Mouse (Mus musculus) neural tube, embryonic 10.5 days (tissue): ENCODE data around the gene Eif2ak4.

Experiments
- DNase-seq: peaks from one replicate; pipeline ENCODE4 v3.0.0-alpha.2; 2017; ENCODE audit warnings: low spot score; ENCODE audit errors: extremely low spot score

Gene Eif2ak4

DNA sequence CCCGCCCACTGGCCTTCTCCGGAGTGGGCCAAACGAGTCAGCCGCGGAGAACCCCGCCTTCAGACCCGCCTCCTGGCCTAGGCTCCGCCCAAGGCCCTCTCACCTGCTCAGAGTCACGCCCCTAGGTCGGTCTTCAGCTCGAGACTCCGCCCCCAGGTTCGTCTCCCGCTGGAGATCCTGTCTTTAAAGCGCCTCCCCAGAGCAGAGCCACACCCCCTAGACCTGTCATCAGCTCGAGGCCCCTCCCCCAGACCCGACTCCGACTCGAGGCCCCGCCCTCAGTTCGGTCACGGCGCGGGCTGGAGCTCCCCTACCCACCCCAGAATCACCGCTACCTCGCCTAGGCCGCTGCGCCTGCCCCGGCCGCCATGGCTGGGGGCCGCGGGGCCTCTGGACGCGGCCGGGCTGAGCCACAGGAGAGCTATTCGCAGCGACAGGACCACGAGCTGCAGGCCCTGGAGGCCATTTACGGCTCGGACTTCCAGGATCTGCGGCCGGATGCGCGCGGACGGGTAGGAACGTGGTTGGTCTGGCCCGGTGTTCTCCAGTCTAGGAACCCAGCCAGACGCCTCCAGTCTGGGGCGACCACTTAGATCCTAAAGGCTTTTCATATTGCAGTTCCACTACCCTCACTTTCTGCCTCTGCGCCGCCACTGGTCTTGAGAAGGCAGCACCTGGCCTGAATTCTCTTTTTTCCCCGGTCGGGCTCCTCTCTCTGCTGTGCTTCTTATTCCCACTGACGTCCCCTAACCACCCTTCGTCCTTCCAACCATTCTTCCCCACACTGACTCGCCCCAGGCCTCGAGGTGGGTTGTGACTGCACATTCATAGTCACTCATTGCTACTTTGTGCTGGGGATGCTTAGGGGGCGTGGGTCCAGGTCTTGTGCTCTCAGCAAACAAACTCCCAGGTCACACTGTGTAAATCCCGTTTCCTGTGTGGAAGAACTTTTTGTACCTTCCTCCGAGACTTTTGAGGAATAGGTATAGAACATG lies at the start of gene Eif2ak4:
TSS of gene Eif2ak4 (plus strand) at position 278 of the 995 bp plus-strand sequence.
- DNase-seq, result peak; percentile 96

DNA sequence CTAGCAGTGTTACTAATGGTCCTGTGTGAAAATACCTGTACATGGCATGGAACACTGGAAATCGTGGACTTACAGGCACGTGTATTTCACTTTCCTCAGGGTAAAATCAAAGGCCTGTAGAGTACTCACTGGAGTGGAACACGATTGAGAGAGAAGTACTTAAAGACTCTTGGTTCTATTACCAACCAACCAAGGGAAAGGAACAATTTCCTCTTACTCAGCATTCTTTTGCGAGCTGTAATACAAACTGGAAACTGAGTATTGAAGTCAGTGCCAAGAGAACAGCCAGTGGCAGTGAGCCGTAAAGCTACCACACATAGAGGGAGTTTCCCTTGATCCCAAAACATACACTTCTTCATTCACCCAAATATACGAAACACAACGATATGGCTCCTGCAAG lies 47.1 kb upstream of the Eif2ak4 start:
- no peak for DNase-seq

DNA sequence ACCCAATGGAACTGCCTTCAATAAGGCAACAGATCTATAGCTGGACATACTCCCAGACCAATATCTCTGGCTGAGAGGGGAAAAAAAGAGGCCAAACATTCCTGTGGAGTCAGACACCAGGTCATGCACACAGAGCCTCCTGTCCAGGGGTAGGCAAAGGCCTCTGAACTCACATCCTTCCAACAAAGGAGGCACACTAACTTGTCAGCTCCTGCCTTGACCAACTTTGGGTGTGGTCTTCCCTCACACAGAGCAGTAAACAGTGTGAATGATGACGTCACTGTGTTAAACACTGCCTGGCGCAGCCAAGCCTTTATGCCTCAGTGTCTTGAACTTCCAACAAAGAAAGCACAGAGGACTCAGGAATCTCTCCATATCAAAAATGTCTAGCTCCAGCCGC lies 44.5 kb upstream of the Eif2ak4 start:
- no peak for DNase-seq

DNA sequence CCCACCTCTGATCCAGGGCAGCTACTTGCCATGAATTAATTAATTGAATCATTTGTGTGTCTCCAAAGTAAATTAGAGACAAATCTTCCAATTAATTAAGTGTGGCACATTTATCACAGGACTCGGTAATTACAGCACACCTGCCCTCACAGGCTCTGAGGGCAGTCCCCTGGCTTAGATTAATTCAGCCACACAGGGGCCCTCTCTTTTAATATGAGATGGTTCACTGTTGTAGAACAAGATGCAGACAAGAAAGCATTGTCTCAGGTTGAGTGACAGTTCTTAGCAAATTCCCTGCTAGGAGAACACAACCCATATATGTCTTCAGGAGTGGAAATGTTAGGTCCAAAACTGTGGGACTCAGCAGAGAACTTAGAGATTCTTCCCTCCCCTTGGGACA lies 42.9 kb upstream of the Eif2ak4 start:
- DNase-seq, result no peak

DNA sequence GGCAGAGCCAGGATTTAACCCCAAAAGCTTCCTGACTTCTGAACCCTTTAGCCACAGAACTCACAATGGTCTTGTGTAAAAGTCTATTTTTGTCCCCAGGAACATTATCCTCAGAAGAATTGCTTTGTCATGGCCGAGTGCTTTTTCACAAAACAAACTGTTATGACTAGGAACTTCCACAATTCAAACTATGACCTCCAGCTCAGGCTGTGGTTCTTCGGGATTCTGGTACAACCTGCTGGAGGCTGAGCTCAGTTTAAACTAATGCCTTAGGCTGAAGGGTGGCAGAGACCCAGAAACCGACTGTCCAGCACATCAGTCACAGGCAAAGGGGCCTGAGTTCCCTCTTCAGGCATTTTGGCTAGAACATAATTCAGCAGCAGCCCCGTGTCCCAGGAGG lies 34.9 kb upstream of the Eif2ak4 start:
- no peak for DNase-seq

DNA sequence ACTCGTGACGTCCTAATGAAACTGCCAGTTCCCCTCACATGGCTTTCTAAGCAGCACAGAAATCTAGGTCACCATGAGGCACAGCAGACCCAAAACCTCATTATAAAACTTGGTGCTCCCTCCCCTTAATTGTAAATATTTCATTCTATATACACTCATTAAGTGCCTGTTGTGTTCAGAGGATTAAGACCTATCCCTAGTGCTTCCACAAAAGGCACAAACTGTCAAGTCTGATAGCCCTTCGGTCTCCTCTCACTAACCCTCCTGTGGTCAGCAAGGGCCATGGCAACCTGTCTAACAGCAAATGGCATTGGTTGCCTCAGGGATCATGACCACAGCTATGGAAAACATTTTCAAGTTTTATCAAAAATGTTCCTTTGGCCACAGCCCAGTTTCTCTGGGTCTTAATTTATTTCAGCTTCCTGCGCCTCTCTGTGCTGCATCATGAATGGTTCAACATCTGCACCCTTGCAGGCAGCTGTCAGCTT lies 34.5 kb upstream of the Eif2ak4 start:
- DNase-seq, result no peak

DNA sequence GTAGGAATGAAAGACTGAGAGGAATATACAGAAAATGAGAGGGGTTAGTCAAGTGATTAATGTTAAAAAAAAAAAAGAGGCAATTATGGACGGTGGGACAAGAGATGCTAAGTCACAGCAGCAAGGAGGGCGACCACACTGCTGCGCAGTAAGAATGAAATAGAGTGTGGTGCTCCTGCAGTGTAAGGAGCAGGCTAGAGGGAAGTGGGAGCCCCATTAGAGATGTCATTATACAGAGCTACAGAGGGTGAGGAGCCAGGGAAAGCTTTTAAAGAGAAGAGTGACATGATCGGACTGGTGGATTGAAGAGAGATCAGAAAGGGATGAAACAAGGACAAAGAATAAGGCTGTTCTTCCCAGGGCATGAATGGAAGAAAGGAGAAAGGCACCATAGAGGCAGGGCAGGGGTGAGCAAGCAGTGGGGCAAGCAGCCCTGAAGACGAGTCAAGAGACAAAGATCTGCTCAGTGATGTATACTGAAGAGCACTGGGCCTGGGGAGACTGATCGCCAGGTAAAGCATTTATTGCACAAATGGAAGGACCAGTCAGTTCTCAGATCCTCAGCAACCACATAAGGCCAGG lies 33.2 kb upstream of the Eif2ak4 start:
- no peak for DNase-seq

DNA sequence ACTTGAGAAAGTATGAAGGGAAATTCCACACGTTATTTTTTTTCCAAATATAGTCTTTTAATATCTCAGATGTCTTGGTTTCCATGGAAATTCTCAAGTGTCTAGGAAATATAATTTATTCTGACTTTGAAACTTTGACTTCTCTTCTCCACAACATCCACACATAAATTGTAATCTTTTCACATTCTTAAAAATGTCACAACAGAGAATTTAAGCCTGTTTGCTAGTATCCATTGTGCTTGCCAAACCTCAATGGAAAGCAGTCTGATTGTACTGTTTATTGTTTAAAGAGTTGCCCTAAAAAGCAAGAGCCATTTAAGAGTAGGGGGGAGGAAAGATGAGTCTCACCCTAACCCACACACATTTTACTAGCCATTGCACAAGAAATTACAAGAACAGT lies 16.6 kb upstream of the Eif2ak4 start:
- DNase-seq, result no peak

DNA sequence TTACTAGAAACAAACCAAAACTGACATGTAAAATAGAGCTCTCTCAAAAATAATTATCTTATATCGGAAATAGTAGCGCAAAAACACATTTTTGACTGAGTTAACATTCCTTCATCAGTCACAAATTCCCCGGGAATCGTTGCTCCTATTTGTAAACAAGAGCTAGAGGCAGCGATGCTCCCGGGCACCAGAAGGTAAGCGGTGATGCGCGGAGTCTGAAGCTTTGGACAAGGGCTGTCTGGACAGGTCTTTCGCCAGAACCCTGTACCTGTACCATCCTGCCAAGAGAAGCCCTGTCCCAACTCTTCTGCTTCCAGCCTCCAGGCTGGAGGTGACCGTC lies 15.9 kb upstream of the Eif2ak4 start:
- DNase-seq, result no peak

DNA sequence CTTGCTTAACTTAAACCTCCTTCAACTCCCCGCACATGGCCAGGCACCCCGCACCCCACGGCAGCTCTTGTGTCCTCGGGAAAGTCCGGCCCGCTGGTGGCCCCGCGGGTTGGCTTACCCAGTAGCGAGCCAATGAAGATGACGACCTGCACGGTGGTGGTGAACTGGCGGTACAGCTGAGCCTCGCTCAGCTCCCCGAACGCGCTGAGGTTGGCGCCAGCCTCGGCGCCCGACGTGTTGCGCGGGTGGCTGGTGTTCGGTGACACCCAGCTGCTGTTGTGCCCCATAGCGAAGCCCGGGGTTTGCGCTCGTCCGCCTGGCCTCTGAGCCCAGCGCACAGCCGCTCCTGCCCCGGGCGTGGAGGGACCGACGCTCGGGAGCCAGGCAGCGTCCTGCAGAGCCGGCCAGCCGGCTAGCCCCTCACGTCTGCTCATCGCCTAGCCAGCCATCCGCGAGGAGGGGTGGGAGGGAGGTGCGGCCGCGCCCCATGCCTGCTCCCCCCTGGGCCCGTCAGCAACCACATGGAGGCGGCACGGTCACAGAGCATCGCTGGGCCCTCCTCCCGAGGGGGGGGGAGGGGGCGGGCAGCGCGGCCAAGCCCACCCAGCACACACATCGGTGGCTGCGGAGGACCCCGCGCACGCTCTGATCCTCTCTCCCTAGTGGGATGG lies 15.4 kb upstream of the Eif2ak4 start, which contains the start of gene Gpr176:
TSS of gene Gpr176 (minus strand) at position 519 of the 671 bp plus-strand sequence.
- DNase-seq, result peak; percentile 65

DNA sequence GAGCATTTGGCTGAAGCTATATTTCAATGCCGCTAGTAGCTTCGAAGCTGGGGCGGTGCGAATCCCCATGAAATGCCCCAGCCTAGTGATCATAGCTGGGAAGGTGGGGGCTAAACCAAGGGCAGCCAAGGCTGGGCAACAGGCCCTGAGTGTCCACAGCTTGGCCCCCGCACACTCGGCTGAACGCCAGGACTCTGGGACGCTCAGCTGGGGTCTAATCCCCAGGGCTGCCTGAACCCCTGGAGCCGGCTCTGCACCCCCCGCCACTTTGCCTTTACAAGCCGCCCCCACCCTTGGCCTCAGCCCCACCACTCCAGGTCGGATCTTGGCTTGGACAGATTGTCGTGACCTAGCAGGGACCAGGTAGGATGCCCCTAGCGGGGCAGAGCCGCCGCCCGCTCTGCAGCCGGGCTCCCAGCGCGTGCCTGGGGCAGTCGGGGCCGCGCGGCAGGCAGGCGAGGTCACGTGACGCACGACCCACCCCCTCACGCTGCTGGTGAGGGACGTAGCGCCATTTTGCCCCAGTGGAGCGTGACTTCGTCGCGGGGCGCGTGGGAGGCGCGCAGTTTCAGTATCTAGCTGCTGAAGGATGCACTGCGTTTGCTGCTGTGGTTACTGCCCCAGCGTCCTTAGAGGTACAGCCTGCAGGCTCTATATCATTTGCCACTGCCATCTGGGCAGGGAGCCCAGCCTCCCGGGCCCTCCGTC lies 14.7 kb upstream of the Eif2ak4 start:
- peak; percentile 88 for DNase-seq

DNA sequence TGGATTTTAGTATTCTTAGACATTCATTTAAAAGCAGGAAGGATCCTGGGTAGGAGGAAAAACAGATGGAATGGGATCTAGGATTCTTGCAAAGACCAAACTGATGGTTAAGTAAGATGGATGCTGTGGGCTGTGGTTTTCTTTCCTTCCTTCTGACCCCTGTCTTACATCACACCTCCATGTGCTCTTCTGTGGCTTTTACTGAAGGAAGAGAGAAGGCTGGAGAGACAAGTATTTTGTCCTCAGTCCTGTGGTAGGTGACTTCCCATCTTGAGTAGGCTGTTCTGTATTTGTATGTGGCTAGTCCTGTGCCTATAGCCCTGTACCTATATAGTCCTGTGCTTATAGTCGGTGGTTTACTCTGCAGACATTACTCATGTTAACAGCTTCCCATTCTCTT lies 12.9 kb upstream of the Eif2ak4 start:
- no peak for DNase-seq

DNA sequence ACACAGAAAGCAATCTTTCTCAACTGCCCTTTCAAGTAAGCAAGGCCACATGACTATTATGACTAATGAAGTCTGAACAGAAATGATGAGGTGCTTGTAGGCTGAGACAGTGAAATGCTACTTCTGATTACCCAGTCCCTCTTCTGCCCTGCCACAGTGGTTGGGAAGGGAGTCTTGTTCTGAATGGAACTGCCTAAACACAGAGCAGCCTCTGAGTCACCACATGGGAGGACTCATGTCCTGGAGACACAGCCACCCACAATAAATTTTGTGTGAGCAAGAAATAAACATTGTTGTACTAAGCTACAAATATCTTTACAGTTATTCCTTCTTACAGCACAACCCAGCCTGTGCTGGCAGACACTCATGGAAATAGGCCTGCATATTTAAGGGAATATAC lies 12.5 kb upstream of the Eif2ak4 start:
- no peak for DNase-seq

DNA sequence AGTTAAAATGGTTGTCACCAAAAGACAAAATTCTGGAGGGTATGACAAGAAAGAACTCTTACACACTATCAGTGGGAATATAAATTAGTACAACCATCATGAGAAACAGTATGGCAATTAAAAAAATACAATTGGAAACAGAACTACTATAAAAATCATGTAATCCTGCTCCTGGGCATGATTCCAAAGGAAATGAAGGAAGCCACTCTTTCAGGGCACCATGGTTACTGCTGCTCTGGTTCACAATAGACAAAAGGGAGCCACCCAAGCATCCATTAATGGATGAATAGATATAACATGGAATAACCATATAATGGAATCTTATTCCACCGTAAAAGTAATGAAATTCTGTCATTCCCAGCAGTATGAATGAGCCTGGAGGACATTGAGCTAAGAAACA lies 8.7 kb upstream of the Eif2ak4 start:
- no peak for DNase-seq

DNA sequence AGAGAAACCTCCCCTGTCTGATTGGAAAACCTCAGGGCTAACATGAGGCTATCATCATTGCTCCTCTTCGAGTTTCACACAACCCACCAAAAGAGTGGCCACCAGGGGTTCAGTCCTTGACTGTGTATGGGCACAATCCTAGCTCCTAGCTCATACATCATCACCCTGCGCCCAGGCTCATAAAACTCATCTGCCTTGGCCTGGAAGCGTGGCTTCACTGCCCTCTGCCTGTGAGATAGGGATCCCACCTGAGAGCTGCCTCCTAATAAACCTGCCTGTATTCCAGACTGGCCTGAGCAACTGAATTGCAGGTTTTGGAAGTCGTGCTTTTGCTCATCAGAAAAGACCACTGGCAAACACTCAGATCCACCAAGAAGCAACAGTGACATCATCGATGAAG lies 5.0 kb upstream of the Eif2ak4 start:
- DNase-seq, result no peak

DNA sequence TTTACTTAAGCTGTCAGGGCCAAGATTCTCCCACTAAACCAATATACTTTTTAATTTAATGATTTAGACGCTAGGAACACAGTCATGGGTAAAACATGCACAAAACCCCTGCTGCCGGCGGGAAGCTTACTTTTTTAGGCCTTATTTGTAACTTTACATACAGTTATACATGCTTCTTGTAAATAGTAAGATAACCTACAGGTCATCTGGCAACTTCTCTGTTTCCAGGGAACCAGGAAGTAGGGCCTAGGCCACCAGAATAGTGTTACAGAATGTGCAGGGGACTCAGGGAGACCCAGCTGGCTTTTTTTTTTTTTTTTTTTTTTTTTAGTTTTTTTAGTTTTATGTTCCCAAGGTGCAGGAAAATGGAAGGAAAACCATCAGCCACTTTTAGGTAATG lies 1.2 kb downstream of the Eif2ak4 start:
- DNase-seq, result no peak

DNA sequence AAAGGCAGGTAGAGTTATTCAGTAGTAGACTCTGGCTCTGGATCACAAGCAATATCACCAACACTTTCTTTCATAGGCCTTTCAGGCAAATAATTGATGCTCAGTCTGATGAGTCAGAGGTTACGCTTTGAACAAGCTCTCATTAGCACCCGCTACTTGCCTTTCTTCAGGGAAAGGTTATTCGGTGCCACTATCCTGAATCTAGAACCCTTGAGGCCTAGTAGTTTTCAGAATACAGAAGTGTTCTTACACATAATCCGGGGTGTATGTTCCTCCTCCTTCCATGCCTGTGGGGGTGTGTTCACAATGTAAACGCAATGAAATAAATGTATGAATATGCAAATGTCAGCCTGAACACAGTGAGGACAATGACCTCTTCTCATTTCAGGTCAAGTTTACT lies 1.7 kb downstream of the Eif2ak4 start:
- no peak for DNase-seq

DNA sequence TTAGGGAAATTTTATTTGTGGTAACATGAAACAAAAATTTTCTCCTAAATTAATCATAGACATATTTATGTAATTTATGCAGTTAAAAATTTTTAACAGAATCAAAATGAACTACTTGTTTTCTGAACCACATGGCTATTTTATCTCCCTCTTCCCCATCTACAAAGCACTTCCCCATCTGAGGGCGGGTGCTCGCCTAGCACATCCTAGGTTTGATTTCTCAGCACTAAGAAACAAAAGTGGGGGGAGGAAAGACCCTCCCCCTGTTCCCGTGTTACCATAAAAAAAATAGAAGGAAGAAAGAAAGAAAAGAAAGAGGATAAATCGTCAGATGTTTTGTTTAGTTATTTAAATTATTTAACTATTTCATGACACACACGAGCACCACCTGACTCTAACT lies 2.8 kb downstream of the Eif2ak4 start:
- DNase-seq, result no peak

DNA sequence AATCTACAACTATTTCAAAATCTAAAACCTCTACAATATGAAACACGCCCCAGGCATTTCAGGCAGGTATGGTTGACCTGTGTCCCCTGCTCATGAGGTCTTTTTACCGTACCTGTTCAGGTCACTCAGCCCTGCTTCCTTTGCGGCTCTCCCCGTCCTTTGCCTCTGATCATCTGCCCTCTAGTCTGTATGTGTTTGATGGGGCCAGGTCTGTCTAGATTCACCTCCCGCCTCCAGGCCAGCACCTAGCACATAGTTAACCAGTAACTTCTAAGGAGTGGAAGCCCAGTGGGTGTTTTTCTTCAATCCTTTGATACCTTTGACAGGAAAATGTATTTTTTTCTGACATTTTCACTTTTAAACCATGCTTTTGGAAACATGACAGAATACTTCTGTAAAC lies 11.3 kb downstream of the Eif2ak4 start:
- no peak for DNase-seq

DNA sequence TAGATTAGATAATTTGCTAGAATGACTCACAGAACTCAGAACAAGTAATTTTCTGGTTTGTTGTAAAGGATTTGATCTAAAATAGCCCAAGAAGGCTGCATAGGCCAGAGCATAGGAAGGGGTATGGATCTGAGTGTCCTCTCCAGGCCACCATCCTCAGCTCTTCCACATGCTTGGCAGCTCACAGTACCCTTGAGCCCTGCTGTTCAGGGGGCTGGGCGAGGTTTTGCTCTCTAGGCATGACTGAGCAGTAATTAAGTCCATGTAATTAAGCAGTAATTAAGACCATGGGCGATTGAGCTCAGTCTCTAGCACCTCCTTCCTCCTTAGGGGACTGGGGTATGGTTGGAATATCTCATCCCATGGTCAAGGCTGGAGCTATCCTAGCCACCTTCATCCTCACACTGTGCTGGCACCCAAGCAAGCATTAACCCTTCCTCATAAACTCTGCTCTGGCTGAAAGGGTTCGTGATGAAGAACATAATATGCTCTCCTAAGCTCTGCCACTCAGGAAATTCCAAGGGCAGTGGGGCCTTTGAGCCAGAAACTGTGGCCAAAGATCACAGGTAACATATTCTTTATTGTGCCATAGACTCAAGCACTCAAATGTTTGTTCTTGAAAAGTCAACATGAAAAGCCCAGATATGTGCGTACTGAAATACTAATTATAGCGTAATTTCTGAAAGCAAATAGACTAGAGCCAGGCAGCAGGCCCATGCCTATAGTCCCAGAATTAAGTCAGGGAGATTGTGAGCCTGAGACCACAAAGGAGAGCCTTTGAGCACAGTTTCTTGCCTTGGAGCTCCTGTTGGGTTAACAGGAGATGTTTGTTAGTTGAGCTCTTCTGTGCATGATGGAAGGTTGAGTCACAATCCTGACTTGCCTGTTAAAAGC lies 13.7 kb downstream of the Eif2ak4 start:
- DNase-seq, result no peak

DNA sequence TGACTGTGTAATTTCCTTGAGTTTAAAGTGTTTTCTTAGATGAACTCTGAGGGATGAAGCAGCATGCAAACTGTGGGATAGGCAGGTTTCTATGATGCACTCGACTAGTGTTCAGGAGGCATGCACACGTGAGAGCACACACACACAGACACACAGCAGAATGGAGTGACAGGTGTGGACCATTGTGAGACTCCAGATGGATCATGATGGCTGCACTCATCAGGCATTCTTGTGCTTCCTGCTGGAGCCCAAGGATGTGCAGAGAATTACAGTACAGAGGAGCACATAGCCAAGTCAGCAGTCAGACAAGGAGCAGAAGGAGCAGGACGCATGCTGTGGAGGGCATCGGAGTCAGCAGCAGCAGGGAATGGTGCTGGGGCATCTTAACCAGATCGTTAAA lies 15.9 kb downstream of the Eif2ak4 start:
- no peak for DNase-seq
